Mouse (Mus musculus): ENCODE data around the gene Tsc22d3.

DNA sequence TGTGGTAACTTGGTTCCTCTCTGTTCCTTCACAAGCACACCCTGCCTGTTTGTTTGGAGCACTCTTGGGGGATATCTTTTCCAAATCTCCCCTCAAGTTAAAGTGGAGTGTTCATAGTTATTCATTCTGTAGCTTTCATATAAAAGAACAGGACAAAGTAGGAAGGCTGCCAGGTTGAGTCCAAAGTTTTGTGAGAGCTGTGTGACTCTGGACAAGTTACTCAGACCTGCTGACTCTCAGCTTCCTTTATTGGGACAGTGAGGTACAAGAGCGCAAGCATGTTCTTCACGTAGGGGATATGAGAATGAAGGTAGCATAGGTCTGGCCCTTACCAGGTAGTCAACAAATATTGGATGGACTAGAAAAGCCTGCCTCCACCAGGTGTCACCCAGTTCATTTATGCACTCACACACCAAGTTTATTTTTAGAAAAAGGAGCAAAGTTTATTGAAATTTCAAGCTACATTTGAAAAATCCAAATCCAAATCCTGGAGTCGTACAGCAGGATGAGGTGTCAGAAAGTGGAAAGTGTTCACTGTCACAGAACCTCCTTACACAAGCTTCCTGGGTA is 61.3 kb downstream of the Tsc22d3 start:
- TF ChIP-seq POLR2A (IDR thresholded peaks at IDR 0.05; ENCODE audit: control insufficient read depth, extremely low read depth, insufficient read depth, low read length, poor library complexity) (no peak), CTCF (IDR thresholded peaks at IDR 0.05; ENCODE audit: borderline replicate concordance, control insufficient read depth, extremely low read depth, insufficient read depth, low read length, poor library complexity) (no peak)
